Mouse (Mus musculus) E14TG2a.4 (cell line): ENCODE measurements around the gene Gm20388.
"Not testable (repeated sequence)": the region's sequence is repeated elsewhere in the genome, so short reads cannot be mapped to it uniquely, and the experiment has no call there.

Experiments used
- CTCF ChIP-seq: conservative IDR thresholded peaks from 2 replicates; pipeline ENCODE4 v1.5.1; 2014; ENCODE audit warnings: low read length
- NANOG ChIP-seq: IDR thresholded peaks from 2 replicates; pipeline ENCODE4 v1.6.1; 2014; ENCODE audit warnings: borderline replicate concordance, low read length, mixed read lengths

DNA sequence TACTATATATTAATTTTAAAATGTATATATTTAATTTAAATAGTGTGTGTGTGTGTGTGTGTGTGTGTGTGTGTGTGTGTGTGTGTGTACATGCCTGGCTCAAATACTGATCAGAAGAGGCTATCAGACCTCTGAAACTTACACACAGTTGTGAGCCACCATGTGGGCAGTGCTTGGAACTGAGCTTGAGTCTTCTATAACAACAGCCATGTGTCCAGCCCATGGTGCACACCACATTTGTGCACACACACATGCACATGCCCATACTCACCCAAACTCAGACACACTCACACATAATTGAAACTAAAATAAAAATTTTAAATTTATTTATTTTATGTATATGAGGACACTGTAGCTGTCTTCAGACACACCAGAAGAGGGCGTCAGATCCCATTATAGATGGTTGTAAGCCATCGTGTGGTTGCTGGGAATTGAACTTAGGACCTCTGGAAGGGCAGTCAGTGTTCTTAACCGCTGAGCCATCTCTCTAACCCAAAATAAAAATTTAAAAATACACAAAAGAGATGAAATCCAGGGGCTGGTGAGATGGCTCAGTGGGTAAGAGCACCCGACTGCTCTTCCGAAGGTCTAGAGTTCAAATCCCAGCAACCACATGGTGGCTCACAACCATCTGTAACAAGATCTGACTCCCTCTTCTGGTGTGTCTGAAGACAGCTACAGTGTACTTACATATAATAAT, 3504.5 kb downstream of the Gm20388 start:
- not testable (repeated sequence) for TF ChIP-seq CTCF, NANOG
